Mouse (Mus musculus): ENCODE measurements at regions not wholly inside any gene's neighbourhood (a gene's known extent, or its start where the extent isn't known, plus 50 kb on each side); places are given as distances from the start of the nearest gene placed in this dataset.

DNA sequence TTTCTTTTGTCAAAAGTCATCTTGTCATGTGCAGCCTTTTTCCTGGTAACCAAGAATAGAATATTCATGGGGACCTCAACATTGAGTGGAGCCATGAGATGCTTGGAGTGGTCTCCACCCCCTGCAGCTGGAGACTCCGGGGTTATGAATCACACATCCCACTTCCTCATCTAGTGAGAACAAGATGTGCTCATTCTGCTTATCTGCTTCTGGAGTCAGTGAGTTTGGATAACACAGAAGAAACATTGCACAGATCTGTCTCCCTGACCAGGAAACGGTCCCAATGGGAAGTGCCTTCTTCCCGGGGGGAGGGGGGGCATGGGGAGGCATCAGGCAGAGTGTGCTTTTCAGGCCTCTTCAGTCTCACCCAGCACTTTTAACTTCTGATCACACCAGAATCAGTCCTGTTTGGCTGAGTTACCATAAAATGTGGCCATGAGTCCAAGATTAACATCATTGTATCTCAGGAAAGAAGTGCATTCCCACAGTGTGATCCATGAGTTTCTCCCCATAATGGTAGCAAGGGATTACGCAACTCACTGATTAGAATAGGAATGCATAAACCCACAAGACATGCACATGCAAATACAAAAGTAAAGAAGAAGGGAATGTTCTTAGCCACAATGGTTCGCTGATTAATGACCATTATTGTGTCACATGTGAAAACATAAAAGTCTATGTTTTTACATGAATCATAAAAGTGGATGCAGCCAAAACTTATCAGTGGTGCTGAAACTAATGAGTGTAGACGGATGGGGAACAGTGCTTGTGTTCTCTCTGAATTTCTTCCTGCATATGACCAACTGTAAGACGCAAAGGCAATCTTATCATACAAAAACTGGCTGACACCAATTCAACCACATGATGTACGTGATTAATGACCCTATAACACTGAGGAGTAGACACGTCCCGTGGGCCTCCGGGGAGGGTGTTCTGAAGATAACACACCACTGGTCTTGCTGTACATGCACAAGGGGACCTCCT, 393.8 kb upstream of the Mmadhc start:
- peak; percentile 38 for DNase-seq

DNA sequence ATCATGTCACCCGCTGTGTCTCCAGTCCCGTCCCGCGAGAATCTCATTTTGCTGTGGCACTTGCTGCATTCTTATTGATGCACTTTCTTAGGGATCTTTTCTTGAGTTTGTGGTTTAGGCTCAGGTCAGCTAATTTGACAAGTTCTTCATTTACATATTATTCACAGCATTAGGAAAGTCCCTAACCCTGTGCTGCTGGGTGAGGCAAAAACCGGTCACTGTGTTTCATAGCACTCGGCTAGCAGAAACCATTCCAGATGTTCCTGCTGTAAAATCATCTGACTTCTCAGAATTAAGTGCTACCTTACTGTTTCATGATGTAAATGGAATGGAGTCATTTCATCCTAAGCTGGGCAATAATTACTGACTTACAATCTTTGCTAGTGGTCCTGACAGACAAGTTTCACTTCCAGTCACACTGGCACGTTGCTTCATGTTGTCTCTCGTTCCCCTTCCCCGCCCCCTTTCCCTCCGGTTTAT, 391.1 kb upstream of the Mmadhc start:
- DNase-seq = no peak

DNA sequence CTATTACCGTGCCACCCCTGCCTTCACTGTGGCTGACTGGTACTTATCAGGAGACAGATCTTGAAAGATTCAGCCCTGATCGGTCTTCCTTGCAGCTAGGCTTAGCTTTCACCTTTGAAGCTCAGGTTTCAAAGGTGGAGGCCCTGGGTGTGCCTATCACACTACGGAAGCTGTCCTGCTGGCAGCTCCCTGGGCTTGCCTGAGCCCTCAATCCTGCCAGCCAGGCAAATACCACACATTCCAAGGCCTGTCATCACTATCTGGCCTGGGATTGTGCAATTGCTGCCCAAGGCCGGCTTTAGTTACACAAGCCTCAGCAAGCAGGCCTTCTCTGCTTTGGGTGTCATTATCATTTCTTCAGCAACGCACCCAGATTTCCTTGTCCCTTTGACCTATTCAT, 390.6 kb upstream of the Mmadhc start:
- DNase-seq = no peak

DNA sequence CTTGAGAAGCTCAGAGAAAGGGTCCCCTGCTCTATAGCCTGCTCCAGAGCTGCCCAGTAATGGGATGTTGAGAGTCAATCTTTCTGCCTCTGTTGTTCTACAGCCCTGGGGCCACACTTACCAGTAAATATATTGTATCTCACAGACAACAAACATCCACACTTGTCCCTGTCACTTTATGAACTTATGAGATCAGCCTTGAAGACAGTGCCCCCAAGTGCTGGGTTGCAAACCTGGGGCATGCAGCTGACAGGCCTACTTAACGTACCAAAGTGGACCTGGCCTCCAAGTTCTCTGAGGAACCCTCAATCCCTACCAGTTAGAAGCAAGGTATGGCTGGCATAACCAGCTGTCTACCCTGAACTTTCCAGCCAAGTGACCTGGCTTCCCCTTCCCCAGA, 380.9 kb upstream of the Mmadhc start:
- DNase-seq = no peak

DNA sequence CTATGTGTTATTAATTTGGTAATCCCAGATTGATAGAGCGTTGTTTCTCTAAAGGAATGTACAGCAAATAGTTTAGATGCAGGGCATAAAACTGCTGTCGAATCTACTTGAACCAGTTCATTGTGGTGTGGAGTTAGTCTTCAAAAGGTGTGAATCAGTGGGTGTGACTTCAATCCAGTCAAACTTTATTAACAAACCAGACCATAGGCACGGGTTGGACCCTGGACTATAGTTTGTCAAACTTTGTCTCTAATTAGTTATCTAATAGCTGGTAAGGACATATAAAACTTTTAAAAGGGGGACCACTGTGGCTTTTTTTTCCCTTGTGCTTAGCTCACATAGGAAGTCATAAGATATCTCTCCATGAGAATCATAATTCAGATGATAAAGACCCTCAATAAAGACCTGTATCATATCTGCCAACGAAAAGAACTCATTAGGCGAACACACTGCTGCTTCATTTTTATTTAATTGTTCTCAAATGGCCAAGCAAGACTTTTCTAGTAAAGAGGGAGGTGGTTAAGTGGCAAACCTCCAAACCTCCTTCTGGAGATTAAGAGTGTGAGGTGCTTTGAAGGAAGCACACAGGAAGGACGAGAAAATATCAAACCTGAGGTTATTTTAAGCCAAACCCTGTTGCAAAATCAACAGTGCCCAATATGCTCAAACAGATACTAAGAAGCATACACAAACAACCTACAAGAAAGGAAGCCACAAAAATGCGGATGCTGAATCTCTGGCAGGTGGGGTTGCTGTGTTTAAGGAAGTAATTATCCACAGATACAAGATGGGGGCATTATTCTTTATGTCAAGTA, 379.3 kb upstream of the Mmadhc start:
- DNase-seq = no peak

DNA sequence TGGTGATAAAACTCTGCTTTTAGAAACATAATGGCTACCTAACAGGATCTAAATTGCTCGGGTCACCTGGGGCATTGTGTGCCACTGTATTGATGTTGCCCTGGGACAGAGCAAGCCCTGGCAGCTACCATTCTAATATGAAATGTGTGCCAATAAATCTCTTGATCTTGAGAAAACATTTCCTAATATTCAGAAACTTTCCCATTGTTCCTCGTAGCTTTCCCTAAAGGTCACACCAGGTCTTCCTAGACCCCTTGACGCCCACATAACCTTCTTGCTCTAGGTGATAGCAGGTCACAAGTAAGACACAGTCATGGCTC, 378.2 kb upstream of the Mmadhc start:
- DNase-seq = no peak

DNA sequence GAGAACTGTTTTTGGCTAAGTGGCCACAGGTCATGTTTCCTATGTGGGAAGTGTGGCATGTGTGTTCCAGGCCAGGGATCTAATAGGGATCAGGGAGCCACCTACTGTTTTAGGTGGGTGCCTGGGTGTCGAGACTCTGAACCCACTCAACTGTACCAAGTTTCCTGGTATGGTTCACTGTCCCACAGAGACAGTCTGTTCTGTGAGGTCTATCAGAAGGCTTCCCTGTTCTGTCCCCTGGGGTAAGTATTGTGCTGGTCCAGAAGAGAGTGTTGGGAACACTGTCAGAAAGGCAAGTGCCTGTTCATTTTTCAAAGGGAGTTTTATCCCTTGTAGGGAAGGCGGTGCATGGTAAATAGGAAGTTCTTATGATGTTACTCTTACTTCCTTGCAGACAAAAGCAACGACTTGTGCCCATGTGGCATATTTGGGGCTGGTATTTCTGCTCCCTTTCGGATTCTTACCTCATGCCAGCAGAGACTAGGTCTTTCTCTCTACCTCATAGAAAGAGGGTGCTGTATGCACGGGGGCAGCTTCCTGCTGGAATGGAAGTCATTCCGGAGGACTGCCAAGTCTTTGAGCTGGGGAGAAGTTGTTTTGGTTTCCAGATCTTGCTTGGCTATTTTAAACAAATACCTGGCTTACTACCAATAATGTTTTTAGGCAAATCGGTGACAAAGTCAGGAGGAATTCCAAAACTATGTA, 377.7 kb upstream of the Mmadhc start:
- DNase-seq = no peak

DNA sequence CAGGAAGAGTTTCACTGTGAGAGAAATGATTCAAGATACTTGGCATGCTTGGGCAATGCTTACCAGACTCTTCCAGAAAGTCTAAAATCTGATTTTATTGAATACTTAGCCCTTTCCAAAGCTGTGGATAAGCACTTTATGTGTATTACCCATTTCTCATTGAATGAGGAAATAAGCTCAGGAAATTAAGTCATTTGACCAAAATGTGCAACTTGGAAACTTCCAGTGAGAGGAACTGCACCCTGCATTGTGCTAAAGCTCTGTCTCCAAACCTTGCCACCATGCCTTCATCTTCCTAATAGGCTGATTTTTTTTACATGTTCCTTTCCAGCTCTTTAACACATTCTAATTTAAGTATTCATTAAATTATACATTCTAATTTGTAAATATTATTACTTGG, 372.7 kb upstream of the Mmadhc start:
- DNase-seq = no peak

DNA sequence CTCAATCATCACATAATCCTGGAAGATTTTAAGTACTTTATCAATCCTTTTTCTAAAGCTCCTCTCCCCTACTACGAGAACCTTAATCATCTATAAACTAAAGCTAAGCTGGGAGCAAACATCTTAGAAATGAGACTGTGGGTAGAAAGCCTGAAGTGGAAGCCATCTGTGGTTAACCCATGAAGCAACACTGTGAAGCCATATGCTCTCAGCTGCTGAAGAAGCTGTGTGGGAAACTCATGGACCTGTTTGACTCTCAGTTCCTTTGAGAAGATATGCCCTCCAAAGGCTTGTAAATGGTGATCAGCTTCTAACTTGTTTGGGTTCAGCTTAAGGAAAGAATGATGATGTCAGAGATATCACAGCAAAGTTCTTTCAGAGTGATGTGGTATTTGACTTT, 372.2 kb upstream of the Mmadhc start:
- peak; percentile 73 for DNase-seq

DNA sequence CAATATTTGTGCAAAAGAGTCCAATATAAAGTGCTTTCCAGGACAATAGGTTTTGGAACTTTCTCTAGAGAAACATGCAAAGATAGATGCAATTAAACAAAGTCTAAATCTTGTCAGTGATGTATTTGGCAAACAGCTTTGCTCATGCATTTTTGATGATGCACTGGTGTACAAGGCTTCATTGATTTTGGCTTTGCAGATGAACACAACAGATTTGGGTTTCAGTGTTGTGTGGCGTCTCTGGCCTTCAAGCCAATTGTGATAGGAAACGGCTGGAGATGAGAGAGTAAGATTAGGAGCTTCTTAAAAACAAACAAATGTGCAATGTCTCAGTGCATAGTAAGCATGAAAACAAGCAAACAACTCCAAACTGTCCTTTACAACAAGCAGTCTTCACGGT, 370.6 kb upstream of the Mmadhc start:
- no peak for DNase-seq

DNA sequence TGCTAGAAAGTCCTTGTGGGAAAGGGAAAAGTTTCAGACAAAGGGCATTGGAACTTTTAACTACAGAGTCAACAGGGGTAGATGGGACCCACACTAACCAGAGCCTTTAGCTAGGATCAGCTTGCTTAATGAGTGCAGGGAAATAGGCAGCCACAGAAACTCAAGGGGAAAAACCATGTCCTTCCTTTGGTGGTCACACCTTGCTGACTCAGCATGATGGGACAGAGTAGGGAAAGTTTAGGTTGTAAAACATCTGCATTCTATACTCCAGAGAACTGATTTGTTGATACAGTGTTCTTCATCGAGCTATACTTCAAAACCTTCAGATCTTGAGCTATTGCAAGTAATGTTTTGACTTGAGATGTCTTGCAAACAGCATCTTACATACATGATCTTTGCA, 365.9 kb upstream of the Mmadhc start:
- DNase-seq = no peak

DNA sequence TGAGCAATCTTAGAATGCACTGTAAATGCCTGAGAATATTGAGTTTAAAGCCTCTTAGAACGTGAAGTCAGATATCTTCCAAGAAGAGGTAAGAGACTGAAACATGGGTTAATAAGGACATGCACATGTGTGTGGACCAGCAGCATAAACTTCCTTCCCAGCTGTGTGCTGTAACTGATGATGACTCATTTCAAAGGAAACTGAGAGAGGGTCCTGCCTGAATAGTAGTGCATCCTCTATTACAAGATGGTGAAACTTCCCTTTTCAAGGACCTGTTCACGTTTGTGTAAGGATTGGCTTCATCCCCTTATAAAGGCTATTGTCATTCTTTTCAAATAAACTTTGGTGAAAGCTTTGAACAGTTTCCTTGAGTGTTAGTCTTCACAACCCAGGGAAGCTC, 363.4 kb upstream of the Mmadhc start:
- DNase-seq = no peak

DNA sequence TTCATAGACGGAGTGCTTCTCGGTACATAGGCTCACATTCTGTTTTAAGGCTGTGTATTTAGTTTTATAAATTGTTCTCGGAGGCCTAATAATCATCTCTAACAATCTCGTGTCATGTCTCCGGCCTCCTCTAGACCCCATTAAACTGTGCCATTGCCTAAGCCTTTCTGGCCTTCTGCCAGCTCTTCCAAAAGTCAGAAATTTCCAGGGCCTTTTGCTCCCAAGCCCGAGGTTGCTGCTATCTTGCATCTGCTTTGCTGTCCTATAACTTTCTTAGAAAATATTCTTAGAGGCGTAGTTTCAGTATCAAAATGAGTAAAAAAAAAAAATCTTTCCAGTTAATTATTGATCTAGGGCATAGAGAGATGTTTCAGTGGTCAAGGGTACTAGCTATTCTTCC, 361.2 kb upstream of the Mmadhc start:
- DNase-seq = peak; percentile 15

DNA sequence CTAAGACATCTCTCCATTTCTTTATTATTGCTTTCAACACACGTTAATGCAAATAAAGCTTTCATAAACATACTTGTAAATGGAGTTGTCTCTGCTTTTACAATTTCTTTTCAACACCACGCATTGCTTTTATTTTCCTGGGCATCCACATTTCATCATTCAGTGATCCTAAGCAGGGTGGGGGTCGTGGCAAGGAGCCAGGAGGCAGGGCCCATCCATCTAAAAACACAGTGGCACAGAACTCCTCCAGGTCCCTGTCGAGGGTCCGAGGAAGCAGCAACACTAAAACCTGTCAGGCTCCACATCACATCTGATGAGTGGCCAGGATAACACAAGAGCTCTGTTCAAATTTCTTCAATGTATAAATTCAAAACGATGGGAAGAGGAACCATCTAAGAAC, 359.8 kb upstream of the Mmadhc start:
- DNase-seq = no peak

DNA sequence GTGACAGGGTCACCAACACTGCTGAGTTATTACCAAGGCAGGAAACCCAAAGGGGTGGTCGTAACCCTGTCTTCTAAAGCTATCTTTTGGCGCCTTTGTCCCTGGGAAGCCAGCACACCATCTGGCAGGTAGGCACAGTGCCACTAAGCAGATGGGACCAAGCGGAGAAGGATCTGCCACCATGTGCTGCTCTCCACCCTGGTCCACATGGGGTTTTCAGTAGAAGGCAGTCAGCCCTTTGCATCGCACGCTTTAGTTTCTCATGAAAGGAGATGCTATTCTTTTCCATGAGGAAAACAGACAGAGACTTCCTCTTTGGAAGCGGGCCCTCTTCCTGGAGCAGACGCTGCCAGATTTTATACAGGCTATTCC, 358.3 kb upstream of the Mmadhc start:
- peak; percentile 73 for DNase-seq

DNA sequence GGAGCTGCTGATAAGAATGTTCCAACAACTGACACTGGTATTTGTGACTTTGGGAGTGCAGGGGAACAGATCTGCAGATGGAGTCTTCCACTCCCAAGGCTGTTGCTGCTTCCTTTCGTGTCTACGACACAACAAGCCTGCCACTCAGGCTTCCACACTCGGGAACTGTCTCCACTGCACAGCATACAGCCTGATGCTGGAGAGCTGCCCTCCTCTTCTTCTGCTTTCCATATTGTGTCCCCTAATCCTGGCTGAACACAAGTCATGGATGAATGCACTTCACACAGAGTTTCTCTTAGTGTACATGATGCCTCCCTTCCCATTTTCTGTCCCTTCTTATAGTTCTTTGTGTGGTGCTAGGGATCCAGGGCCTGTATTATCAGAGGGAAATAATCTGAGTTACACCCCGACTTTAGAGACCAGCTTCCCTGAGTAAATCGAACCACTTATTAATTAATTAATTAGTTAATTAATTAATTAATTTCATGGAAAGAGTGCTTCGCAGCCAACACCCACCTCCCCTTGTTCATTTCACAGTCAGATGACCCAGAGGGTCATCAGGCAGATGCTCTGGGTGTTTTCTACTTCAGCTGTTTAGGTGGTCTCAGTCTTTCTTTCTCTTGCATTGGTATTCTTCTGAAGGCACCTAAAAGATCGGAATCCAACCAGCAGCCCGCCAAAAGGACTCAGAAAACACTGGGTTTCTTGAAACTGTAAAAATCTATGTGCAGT, 357.8 kb upstream of the Mmadhc start:
- DNase-seq = peak; percentile 30

DNA sequence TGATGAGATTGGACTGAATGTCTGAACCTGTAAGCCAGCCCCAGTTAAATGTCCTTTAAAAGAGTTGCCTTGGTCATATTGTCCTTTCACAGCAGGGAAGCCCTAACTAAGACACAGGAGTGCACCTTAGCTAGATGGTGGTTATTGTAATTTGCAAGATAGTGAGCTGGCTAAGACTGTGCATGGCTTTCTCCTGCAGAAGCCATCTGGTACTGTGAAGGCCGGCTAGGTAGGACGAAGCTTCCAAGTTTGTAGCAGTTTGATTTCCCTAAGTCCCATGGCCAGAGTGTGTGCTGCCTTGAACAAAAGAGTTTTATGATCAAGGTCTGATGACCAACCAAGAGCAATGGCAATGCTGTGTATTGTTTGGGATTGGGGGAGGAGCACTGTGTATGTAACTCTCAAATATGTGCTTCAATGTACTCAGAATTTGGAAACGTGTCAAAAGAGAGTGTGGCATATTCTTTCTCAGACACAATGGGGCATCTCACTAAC, 356.6 kb upstream of the Mmadhc start:
- no peak for DNase-seq

DNA sequence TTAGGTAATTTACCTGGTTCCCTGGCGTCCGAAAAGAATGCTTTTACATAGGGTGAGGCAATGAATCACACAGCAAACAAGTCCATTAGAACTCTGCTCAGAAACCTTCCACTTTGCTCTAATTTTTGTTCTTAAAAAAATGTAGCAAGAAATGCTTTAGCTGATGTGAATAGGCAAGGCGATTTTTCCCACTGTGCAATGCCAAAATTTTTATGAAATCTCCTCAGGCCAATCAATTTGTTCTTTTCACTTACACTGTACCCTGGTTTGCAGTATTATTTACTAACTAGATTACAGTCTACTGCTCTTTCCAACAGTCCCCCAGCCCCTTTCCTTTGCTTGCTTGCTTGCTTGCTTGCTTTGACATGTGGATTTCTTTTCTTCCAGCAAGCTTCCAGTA, 353.1 kb upstream of the Mmadhc start:
- DNase-seq = no peak

DNA sequence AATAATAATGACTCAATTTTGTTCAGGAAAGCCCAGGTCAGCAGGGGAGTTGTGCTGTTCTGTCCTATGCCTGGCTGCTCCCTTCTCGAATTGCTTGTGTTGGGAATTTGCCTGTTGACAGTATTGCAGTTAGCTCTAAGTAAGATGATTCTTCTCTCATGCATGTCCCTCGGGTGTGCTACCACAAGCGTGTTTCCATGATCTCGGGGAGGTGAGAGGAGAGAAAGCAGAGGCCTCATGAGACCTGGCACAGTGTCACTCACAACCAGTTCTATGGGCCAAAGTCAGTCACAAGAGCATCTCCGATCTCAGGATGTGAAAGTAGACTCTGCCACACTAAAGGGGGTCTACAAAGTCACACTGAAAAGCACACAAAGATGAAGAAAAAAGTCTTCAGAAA, 346.6 kb upstream of the Mmadhc start:
- DNase-seq = no peak

DNA sequence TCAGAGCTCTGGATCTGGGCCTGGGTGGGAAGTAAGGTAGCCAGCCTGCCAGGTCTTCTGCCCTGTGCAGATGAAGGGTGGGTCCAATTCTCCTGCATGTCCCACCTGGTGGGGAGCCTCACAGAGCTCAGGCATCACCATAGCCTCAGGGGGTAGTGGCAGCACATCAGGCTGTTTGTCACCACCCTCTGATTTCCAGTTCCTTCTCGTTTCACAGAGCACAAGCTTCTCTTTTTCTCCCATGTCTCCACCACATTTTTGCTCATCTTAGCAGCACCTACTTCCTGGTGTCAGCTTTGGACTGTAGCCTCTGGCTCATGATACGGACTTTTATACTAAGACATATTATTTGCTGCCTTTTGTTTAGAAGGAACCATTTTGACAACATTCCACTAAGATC, 345.6 kb upstream of the Mmadhc start:
- DNase-seq = no peak

DNA sequence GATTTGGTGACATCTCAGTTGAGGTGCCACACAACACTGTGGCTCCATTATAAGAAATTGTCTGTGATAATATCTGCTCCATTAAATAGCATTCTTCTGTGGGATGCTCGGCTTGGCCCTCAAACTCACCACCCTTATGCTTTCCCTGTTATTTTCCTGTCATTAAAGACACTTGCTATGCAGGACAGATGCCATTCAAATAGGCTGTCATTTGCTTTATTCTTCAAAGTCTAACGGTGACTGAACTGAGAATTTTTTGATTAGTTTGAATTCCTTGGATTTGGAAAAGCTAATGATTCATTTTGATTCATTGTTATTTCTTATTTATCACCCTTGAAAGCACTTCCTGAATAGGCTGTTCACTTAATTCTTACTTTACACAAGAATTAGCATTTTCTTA, 339.3 kb upstream of the Mmadhc start:
- no peak for DNase-seq

DNA sequence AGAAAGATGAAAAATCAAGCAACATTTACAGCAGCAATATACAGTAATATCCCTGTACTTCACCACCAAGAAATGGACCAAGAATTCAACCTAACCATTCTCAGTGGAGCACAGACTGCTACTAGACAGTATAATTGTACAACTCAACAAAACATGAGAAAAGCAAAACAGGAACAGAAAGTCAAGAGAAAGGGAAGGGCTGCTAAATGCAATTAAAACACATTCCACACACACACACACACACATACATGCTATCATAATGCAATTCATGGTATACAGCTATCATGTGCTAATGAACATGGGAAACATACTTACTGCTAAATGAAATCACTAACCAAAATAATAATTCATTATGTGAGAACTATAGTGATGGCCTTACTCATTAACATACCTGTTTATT, 335.2 kb upstream of the Mmadhc start:
- no peak for DNase-seq

DNA sequence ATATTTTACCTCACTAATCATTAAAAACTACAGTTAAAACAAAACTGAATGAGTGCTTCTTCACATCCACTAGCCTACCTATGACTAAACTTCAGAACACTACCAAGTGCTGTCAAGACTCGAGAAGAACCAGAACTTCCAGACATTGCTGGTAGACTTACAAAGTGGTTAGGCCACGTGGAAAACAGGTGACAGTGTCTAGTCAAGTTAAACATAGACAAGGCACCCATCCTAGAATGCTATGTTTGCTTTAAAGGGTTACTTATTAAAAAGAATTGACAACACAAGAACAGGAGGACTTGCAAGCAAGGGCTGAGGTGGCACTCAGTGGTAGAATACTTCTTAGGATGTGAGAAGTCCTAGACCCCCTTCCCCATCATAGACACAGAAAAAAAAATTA, 330.9 kb upstream of the Mmadhc start:
- no peak for DNase-seq

Data from retina, postnatal 1 day (tissue).